In the genomic region with DNA sequence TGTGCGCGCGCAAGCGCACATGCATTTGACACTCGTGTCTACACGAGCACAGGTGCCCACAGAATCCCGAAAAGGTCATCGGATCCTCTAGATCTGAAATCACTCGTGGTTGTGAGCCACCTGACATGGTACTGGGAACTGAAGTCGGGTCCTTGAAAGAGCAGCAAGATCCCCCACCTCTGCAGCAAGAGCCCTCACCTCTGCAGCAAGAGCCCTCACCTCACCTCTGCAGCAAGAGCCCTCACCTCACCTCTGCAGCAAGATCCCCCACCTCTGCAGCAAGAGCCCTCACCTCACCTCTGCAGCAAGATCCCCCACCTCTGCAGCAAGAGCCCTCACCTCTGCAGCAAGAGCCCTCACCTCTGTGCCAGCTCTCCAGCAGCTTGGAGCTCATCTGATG, we compare ENCODE assay signal across 31 mouse cellular contexts. TPM values are rescaled to one million over a fixed set of nuclear protein-coding genes. Genes with fewer than 3 reads are reported as not detected.
"Had no signal": no experiment of that assay in that cellular context is flagged by ENCODE, and none has a peak within 500 bp of the region (broad histone marks: within the 10 kb centered on the region; RNA-seq: fewer than 3 reads in every experiment).

No protein-coding gene starts in this region.

RNA-seq across cellular contexts. Expression of a gene that starts 46.9 kb away (rescaled TPM):
- polyA plus RNA-seq: myocyte had no signal

RNA-seq across cellular contexts. Expression of a gene that starts 56.4 kb away (rescaled TPM):
- polyA plus RNA-seq: limb, embryonic 10.5 days; limb, embryonic 11.5 days; limb, embryonic 12.5 days; limb, embryonic 13.5 days; limb, embryonic 14.5 days; limb, embryonic 15.5 days; liver, adult 2 months; liver, embryonic 11.5 days; liver, embryonic 12.5 days; liver, embryonic 13.5 days; liver, embryonic 14.5 days; liver, embryonic 15.5 days; liver, embryonic 16.5 days; liver, postnatal 0 days; lung, adult 2 months; lung, embryonic 14.5 days; lung, embryonic 15.5 days; lung, embryonic 16.5 days; lung, postnatal 0 days; macrophage; midbrain, embryonic 10.5 days; midbrain, embryonic 11.5 days; midbrain, embryonic 12.5 days; midbrain, embryonic 13.5 days; midbrain, embryonic 14.5 days; midbrain, embryonic 15.5 days; midbrain, embryonic 16.5 days; midbrain, postnatal 0 days; myocyte; neural tube, embryonic 11.5 days; neural tube, embryonic 12.5 days had no signal
